Mouse (Mus musculus) retina, postnatal 1 day (tissue): Measurements from ENCODE around the gene Gm49380.
A peak's percentile ranks its signal among the peaks of the same experiment; 100 is the strongest.

Experiments
- DNase-seq: peaks from one replicate; pipeline ENCODE4 v3.0.0-alpha.2; 2012

Gene Gm49380

GRCm38 (mm10) chr9:44073115-44073514 is 40.2 kb downstream of the Gm49380 start:
- DNase-seq = no peak

GRCm38 (mm10) chr9:44072599-44072915 is 40.7 kb downstream of the Gm49380 start:
- DNase-seq = peak; percentile 72

- DNase-seq = peak; percentile 93
Observed at GRCm38 (mm10) chr9:44071914-44072598, 41.2 kb downstream of the Gm49380 start.

DNA sequence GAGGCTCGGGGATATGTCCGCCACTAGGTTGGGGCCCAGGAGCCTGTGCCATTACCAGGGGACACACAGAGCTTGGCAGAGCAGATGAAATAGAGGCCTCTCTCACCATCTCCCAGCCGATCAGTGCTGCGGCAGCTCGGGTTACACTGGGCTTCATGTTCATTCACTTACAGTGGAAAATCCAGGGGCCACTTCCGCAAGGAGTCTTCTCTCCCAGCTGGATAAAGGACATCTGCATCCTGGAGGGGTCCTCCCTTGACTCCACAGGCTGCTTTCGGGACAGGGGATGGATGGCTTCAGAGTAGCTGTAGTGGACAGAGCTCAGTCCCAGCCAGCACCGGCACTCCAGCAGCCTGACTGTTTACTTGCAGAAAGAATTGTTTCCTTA is 42.5 kb downstream of the Gm49380 start:
- DNase-seq = no peak

DNA sequence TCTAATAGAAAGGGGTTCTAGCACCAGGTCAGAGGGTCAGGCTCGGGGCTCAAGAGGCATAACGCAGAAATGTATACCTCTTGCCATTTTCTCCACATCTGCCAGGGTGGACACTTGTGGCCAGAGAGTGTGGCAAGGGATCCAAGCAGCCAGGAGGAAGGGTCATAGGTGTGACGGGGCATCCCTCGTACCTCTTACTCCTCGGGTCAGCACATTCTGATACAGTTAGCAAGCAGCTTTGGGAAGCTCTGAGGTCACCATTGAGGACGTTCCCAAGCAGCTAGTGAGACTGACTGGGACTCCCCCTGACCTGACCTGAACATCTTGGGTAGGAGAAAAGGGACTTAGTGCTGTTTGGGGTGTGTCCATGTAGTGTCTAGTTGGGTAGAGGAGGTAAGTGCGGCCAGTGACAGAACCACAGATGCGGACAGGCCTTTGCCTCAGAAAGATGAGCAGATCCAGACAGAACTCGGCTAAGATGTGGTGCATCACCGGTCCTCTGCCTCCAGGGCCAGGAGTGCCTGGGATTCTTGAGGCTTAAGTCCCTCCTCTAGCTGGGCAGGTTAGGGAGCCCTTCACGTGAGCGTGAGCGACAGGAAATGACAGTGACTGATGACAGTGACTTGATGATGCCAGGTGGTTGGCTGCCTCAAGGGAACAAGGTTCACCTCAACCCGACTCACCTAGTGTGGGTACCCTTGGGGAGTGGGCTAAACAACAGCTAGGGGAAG is 43.0 kb downstream of the Gm49380 start:
- no peak for DNase-seq

GRCm38 (mm10) chr9:44069252-44069651 is 44.0 kb downstream of the Gm49380 start:
- no peak for DNase-seq

DNA sequence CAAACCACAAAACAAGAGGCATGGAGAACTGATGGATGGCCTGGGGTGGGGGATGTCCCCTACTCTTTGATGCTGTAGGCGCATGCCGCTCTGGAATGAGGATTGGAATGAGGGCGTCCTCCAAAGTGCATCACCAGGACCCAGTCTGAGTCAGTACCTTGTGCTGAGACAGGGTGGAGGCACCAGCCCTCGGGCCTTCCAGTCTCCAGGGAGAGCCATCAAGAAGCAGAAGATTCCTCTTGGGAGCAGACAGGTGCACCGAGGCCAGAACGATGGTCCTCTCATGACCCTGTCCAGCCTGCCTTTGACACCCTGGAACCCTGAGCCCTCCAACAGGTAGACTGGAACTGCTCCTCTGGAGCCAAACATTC is 45.4 kb downstream of the Gm49380 start:
- no peak for DNase-seq

DNA sequence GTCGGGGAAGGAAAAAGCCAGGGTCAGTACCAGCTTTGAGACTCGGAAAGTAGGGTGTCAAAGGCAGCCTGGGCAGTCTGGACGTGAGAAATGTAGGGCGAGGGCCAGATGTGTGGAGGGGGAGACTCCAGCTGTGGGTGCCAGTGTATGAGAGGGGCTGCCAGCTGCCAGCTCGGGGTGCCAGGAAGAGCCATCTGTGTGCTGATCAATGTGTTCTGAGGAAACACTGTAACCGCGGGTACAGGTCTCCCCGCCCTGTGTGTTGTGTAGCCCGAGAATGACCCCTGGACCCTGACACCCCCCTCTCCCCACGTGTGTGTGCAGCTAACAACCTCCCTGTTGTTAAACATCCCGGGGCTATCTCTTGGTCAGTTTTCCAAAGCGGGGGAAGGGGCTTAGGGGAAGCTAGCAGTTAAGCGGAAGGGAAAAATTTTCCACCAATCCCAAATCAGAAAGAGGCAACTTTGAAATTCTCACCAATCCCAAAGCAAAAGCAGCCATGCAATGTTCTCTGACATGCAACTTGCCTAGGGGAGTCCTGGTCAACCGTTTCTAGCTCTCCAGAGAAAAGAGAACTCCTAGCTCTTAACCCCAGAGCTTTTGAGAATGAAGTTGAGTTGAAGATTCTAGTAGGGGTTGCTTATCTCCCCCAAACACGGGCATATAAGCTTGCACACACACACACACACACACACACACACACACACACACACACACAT is 45.9 kb downstream of the Gm49380 start:
- DNase-seq = no peak

DNA sequence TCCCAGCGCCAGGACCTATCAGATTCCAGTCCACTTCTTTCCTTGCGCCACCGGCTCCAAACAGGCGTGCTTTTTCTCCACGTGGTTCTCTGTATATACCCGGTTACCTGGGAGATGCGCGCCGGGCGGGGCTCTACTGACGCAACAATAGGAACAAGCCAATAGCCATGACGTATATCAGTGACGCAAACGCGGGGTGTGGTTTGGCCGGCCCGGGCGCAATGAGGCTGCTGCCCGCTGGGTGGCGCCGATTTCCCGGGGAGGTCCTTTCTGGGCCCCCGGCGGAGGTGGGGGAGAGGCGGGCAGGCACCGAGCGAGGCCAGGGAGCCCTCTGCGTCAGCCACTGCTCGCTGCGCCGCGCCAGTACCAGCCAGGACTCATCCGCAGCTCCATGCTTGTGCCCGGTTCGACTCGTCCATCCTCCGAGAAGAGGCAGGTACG is 46.5 kb downstream of the Gm49380 start, which contains the start of gene Usp2:
Usp2 (plus strand) TSS at position 237 of the 441 bp plus-strand sequence.
- DNase-seq = peak; percentile 99

GRCm38 (mm10) chr9:44065177-44065576 is 48.1 kb downstream of the Gm49380 start:
- DNase-seq = no peak

GRCm38 (mm10) chr9:44058606-44059005 is 54.7 kb downstream of the Gm49380 start:
- no peak for DNase-seq

GRCm38 (mm10) chr9:44053936-44054335 is 59.4 kb downstream of the Gm49380 start:
- DNase-seq = no peak

GRCm38 (mm10) chr9:44052855-44053254 is 60.4 kb downstream of the Gm49380 start:
- no peak for DNase-seq

- no peak for DNase-seq
Observed at GRCm38 (mm10) chr9:44049381-44050165, 63.7 kb downstream of the Gm49380 start.

DNA sequence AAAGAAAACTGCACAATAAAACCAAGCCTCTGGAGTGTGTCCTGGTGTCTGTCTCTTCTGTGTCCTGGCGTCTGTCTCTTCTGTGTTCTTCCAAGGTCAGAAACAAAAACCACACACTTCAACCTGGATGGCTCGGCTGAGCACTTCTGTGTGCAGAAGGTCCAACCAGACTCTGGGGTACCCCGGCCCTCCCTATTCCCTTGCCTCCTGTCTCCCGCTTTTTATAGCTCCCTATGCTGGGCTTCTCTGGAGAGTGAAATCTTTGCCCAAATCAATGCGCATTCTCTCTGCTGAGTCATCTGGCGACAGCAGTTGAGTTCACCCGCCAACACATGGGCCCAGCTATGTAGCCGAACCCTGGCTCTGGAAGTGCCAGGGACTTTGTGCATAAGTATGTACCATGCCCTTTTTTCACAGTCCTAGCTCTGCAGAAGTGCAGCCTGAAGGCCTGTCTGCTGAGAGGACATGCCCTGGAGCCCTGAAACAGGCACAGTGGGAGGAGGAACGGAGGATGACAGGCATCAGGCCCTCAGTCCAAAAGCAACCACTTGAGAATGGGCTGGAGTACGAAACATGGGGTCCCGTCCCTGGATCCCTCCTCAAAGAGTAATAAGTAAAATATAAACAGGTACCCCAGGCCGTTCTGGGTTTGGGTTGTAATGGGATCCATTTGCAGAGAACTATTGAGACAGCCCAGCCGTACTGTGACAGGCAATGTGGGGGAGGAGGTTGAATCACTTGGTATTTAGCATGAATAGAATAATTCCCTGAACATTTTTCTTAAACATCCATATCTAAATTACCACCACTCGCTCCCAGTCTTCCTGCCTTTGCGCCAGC is 64.5 kb downstream of the Gm49380 start:
- DNase-seq = no peak

GRCm38 (mm10) chr9:44047571-44048490 is 65.5 kb downstream of the Gm49380 start:
- no peak for DNase-seq

DNA sequence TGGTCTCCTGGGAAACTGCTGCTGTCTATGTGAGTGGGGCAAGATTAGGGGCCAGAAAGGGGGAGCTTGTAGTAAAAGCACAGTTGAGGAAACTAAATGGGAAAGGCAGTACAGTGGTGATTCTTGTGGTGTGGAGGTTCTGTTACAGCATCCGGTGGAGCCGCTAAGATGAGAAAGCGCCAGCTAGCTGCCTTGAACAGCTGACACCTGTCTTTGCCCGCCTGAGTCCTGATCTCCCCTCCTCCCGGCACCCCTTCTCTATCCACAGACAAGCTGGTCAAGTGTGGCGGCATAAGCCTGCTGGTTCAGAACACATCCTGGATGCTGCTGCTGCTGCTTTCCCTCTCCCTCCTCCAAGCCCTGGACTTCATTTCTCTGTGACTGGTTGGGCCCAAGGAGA is 66.2 kb downstream of the Gm49380 start:
- DNase-seq = no peak

DNA sequence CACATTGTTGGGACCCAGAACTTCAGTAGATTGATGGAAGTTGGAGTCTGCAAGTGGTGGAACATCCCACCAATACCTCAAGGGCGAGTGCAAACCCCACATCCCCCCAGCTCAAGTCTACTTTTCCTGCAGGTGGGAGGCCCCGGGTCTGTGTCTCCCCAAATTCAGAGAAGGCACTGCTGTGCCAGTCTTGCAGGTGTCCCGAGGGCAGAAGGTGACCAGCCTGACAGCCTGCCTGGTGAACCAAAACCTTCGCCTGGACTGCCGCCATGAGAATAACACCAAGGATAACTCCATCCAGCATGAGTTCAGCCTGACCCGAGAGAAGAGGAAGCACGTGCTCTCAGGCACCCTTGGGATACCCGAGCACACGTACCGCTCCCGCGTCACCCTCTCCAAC is 66.9 kb downstream of the Gm49380 start:
- no peak for DNase-seq

DNA sequence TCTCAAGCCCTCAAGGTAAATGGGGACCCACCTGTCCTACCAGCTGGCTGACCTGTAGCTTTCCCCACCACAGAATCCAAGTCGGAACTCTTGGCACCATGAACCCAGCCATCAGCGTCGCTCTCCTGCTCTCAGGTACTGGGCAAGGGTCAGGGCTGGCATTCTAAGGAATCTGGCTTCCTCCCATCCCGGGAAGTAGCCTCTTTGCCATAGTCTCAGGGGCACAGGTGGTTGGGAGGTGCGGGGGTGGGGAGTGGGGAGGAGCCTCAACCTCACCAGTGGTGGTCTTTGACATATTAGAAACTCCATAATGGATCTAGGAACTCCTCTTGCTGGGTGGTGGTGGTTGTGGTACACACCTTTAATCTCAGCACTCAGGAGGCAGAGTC is 67.4 kb downstream of the Gm49380 start:
- no peak for DNase-seq

DNA sequence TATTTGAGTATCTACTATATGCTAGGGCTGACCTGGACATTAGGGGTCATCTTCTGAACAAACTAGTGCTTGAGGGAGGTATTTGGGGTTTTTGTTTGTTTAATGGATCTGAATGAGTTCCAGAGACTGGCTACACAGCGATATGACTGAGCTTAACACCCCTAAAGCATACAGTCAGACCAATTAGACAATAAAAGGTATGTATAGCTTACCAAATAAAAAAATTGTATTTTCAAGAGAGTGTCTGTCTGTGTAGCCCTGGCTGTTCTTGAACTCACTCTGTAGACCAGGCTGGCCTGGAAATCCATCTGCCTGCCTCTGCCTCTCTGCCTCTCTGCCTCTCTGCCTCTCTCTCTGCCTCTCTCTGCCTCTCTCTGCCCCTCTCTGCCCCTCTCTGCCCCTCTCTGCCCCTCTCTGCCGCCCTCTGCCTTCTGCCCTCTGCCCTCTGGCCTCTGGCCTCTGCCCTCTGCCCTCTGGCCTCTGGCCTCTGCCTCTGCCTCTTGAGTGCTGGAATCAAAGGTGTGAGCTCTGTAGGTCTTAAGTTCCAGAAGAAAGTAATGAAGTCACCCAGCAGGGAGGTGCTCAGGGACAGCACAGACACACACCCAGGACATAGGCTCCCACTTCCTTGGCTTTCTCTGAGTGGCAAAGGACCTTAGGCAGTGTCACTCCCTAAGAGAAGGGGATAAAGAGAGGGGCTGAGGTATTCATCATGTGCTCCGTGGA is 68.0 kb downstream of the Gm49380 start:
- no peak for DNase-seq
